Mouse (Mus musculus) midbrain, embryonic 12.5 days (tissue): ENCODE measurements around the gene Trappc2l. TPM values are rescaled to one million over a fixed set of nuclear protein-coding genes. Genes with fewer than 3 reads are reported as not detected.

Experiments used
- ATAC-seq: fragments of 200-750 bp; cut with Nextera tagmentation; 2 replicates; pipeline ENCODE4 v1.8.0; 2017; ENCODE audit warnings: low read depth, moderate TSS enrichment, moderate library complexity; ENCODE audit not compliant: low FRiP score
- H3K27ac ChIP-seq: fragments of 300-500 bp; sonication (generic); replicated peaks from 2 replicates; pipeline ENCODE4 v1.5.1; 2016; ENCODE audit warnings: mild to moderate bottlenecking
- H3K27me3 ChIP-seq: fragments of 300-500 bp; sonication (generic); 2 replicates; pipeline ENCODE4 v1.6.1; 2016; ENCODE audit warnings: mild to moderate bottlenecking
- H3K36me3 ChIP-seq: fragments of 300-500 bp; sonication (generic); 2 replicates; pipeline ENCODE4 v1.6.1; 2016
- H3K4me1 ChIP-seq: fragments of 300-500 bp; sonication (generic); 2 replicates; pipeline ENCODE4 v1.6.1; 2016
- H3K4me2 ChIP-seq: fragments of 300-500 bp; sonication (generic); replicated peaks from 2 replicates; pipeline ENCODE4 v1.6.1; 2016; ENCODE audit warnings: mild to moderate bottlenecking, moderate library complexity
- H3K4me3 ChIP-seq: fragments of 300-500 bp; sonication (generic); 2 replicates; pipeline ENCODE4 v1.5.1; 2016; ENCODE audit warnings: mild to moderate bottlenecking
- H3K9ac ChIP-seq: fragments of 300-500 bp; sonication (generic); replicated peaks from 2 replicates; pipeline ENCODE4 v1.6.1; 2016; ENCODE audit warnings: mild to moderate bottlenecking, moderate library complexity
- H3K9me3 ChIP-seq: fragments of 300-500 bp; sonication (generic); 2 replicates; pipeline ENCODE4 v1.6.1; 2016; ENCODE audit warnings: mild to moderate bottlenecking
- WGBS: fragments of 180-500 bp; shearing (Covaris S2); methylation state at CpG from one replicate; pipeline ENCODE4 v1.1.7; 2016; 5-methylcytosine and 5-hydroxymethylcytosine counted together
- polyA plus RNA-seq: library from polyadenylated mRNA; unstranded; fragments of >200 nt; fragmentation: Nextera tagmentation; extraction: Ambion mirVana; gene quantifications from 2 replicates; pipeline ENCODE4 v1.2.1, GENCODE M21; 2016

Trappc2l gene
- polyA plus RNA-seq, 1 experiment from 2014 or later, result 57.5 TPM

DNA sequence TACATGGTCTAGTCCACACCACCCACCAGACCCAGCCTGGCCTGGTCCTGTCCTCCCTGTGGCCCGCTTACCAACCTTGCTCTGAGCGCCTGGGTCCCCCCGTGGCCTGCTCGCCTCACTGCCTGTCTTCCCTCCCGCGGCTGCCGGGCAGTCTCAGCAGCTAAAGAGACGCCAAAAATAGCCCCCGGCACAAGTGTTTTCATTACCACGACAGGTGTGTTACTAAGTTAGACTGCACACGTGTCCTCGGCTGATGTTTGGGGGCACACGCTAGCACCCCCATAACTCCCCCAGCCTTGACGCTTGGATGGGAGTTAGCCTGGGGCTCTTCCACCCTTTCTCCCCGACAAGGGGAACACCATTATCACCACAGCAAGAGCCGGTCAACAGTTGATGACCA, 34.9 kb downstream of the Trappc2l start:
- Histone ChIP-seq H3K9ac (no peak overlapping the region), H3K36me3 (peaks cover 31% of the 10 kb centered on the region), H3K4me1 (peaks cover 7% of the 10 kb centered on the region), H3K4me2 (no peak overlapping the region), H3K27me3 (peaks cover 6% of the 10 kb centered on the region; the same call in 1 of the 2 replicates), H3K9me3 (no peaks in the 10 kb centered on the region), H3K4me3 (no peak overlapping the region), H3K27ac (no peak overlapping the region)
- WGBS, result 97% methylated on average over 16 of the region's 16 CpGs
- ATAC-seq, result no peak

- 71% methylated on average over 15 of the region's 15 CpGs for WGBS
- Histone ChIP-seq H3K9me3 (no peaks in the 10 kb centered on the region), H3K4me1 (peaks cover 21% of the 10 kb centered on the region), H3K36me3 (peaks cover 24% of the 10 kb centered on the region), H3K4me3 (no peak overlapping the region), H3K4me2 (no peak overlapping the region), H3K27ac (no peak overlapping the region), H3K9ac (no peak overlapping the region), H3K27me3 (peaks cover 12% of the 10 kb centered on the region; the same call in 1 of the 2 replicates)
- ATAC-seq, result no peak
These were observed 36.9 kb downstream of the Trappc2l start for GRCm38 (mm10) chr8:122648192-122648970.

GRCm38 (mm10) chr8:122651326-122651921, 40.0 kb downstream of the Trappc2l start:
- 69% methylated on average over 16 of the region's 16 CpGs for WGBS
- no peak overlapping the region for H3K9ac ChIP-seq
- peak; percentile 30; the same call in 1 of the 2 replicates for ATAC-seq

GRCm38 (mm10) chr8:122652643-122653042, 41.2 kb downstream of the Trappc2l start:
- no peak overlapping the region for H3K9ac ChIP-seq
- H3K9me3 ChIP-seq, result no peaks in the 10 kb centered on the region
- H3K27me3 ChIP-seq, result peaks cover 12% of the 10 kb centered on the region; the same call in 1 of the 2 replicates
- H3K4me3 ChIP-seq, result no peak overlapping the region
- WGBS, result 80% methylated on average over 6 of the region's 6 CpGs
- peaks cover 17% of the 10 kb centered on the region for H3K36me3 ChIP-seq
- H3K4me2 ChIP-seq, result no peak overlapping the region
- ATAC-seq, result no peak
- H3K27ac ChIP-seq, result no peak overlapping the region
- peaks cover 21% of the 10 kb centered on the region for H3K4me1 ChIP-seq

More at GRCm38 (mm10) chr8:122651326-122651921, 40.0 kb downstream of the Trappc2l start:
- H3K4me1 ChIP-seq, result peaks cover 21% of the 10 kb centered on the region
- no peak overlapping the region for H3K4me3 ChIP-seq
- peaks cover 23% of the 10 kb centered on the region for H3K36me3 ChIP-seq
- no peaks in the 10 kb centered on the region for H3K9me3 ChIP-seq
- no peak overlapping the region for H3K4me2 ChIP-seq
- H3K27ac ChIP-seq, result 0 out of 2 replicates have a peak overlapping the region, but pooled peaks have one; percentile 15
- H3K27me3 ChIP-seq, result peaks cover 12% of the 10 kb centered on the region; the same call in 1 of the 2 replicates

DNA sequence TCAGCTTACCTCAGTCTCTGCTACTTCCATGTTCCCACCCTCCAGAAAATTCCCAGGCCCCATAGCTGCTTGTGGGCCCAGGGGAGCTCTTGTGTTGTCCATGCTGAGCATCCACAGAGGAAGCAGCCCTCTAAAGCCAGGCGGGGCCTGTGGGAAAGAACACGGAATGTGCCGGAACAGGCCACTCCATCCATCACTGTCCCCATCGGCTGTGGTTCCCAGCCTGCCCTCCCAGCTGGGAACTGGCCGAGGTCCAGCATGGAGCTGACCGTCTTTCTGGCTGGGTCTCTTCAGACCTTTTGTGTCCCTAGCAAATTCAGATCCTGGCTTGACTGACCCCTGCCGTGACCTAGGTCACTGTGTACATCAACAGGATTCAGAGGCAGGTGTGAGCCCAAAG, 43.3 kb downstream of the Trappc2l start:
- WGBS, result 81% methylated on average over 7 of the region's 7 CpGs
- ATAC-seq, result no peak

GRCm38 (mm10) chr8:122656056-122656999, 44.9 kb downstream of the Trappc2l start:
- WGBS, result 89% methylated on average over 13 of the region's 13 CpGs
- Histone ChIP-seq H3K27me3 (peaks cover 5% of the 10 kb centered on the region; the same call in 1 of the 2 replicates), H3K36me3 (no peaks in the 10 kb centered on the region), H3K9me3 (no peaks in the 10 kb centered on the region), H3K4me2 (no peak overlapping the region), H3K9ac (no peak overlapping the region), H3K4me1 (peaks cover 21% of the 10 kb centered on the region), H3K4me3 (no peak overlapping the region), H3K27ac (no peak overlapping the region)
- no peak for ATAC-seq

More for the DNA sequence above, 43.3 kb downstream of the Trappc2l start:
- Histone ChIP-seq H3K36me3 (0 out of 2 replicates have a peak, but pooled peaks cover 2% of the 10 kb centered on the region), H3K27ac (no peak overlapping the region), H3K4me3 (no peak overlapping the region), H3K9ac (no peak overlapping the region), H3K4me1 (peaks cover 21% of the 10 kb centered on the region), H3K4me2 (no peak overlapping the region), H3K9me3 (no peaks in the 10 kb centered on the region), H3K27me3 (peaks cover 7% of the 10 kb centered on the region; the same call in 1 of the 2 replicates)

DNA sequence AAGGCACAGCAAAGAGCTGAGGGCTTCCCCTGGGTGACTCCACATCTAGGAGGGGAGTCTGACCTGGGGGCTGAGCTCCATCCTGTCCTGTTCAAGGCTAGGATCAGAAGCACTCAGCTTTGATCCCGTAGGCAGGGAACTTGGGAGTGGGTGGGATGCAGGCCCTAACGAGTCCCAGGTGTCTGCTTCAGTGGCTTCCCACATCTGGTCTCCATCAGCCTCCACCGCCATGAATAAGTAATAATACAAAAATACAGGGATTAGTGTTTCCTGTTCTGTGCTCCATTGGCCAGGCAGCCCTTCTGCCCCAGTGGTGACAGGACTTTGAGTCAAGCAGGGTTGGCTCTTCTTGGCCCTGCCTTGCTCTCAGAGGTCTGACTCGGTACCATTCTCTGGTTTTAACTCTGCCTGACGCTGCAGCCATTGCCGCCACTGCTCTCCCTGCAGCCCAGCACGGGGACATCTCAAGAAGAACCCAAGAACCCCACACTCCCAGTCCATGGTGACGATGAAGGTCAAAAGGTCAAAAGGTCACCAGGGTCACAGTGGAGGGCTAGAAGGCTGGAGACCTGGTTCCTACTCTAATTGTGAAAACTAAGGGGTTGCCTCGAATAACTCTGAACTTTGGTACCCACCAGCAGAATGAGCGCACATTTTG, 46.8 kb downstream of the Trappc2l start:
- no peak overlapping the region for H3K4me3 ChIP-seq
- H3K36me3 ChIP-seq, result no peaks in the 10 kb centered on the region
- H3K27ac ChIP-seq, result no peak overlapping the region
- no peak overlapping the region for H3K4me2 ChIP-seq
- peaks cover 13% of the 10 kb centered on the region for H3K4me1 ChIP-seq
- H3K9me3 ChIP-seq, result no peaks in the 10 kb centered on the region
- peaks cover under 1% of the 10 kb centered on the region; the same call in 1 of the 2 replicates for H3K27me3 ChIP-seq
- WGBS, result 71% methylated on average over 10 of the region's 10 CpGs
- no peak overlapping the region for H3K9ac ChIP-seq
- no peak for ATAC-seq

- Histone ChIP-seq H3K9ac (no peak overlapping the region), H3K9me3 (no peaks in the 10 kb centered on the region), H3K4me2 (no peak overlapping the region), H3K27me3 (no peaks in the 10 kb centered on the region), H3K27ac (no peak overlapping the region), H3K4me1 (peaks cover 17% of the 10 kb centered on the region), H3K36me3 (no peaks in the 10 kb centered on the region), H3K4me3 (no peak overlapping the region)
- WGBS, result 79% methylated on average over 9 of the region's 9 CpGs
- no peak for ATAC-seq
These were observed 47.3 kb downstream of the Trappc2l start for GRCm38 (mm10) chr8:122658807-122659160.

DNA sequence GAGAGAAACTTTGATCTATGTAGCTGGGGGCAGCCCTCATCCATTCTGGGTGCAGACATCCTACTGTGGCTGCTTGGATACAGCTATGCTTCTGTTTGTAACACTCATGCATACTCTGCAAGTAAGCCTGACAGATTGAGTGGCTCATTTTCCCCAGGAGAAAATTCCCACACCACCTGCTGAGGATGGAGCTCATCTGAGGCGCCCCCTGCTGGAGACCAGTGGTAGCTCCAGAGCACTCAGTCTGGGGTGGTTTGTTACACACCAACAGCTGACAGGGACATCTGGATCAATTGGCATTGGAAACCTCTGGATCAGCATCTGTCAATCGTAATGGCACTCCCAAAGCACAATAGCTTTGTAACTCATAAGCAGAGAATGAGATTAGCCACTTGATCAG, 48.6 kb downstream of the Trappc2l start:
- no peak overlapping the region for H3K27ac ChIP-seq
- 76% methylated on average over 2 of the region's 2 CpGs for WGBS
- H3K27me3 ChIP-seq, result no peaks in the 10 kb centered on the region
- H3K9me3 ChIP-seq, result no peaks in the 10 kb centered on the region
- no peak overlapping the region for H3K4me2 ChIP-seq
- no peak overlapping the region for H3K9ac ChIP-seq
- no peak overlapping the region for H3K4me3 ChIP-seq
- no peaks in the 10 kb centered on the region for H3K36me3 ChIP-seq
- peaks cover 21% of the 10 kb centered on the region for H3K4me1 ChIP-seq
- no peak for ATAC-seq

- H3K4me2 ChIP-seq, result no peak overlapping the region
- H3K4me3 ChIP-seq, result no peak overlapping the region
- no peaks in the 10 kb centered on the region for H3K36me3 ChIP-seq
- ATAC-seq, result no peak
- peaks cover 32% of the 10 kb centered on the region for H3K4me1 ChIP-seq
- 0 out of 2 replicates have a peak overlapping the region, but pooled peaks have one; percentile 3 for H3K27ac ChIP-seq
- H3K9me3 ChIP-seq, result no peaks in the 10 kb centered on the region
- H3K27me3 ChIP-seq, result no peaks in the 10 kb centered on the region
- 40% methylated on average over 7 of the region's 7 CpGs for WGBS
- H3K9ac ChIP-seq, result no peak overlapping the region
These were observed 49.7 kb downstream of the Trappc2l start for GRCm38 (mm10) chr8:122661138-122661537.

DNA sequence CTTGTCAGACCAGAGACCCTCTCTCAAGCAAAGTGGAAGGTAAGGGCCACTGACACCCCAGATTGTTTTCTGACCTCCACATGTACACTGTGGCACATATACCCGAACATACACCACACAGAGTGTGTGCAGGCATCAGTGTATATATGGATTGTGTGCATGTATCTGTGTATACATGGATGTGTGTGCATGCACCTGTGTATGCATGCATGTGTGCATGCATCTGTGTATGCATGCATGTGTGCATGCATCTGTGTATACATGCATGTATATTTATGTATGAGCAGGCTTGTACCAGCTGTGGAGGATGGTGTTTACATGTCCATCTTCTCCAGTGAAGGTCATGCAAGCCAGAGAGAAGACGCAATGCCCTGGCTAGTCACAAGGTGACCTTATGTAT, 50.5 kb downstream of the Trappc2l start:
- no peak for ATAC-seq
- no peaks in the 10 kb centered on the region for H3K36me3 ChIP-seq
- no peaks in the 10 kb centered on the region for H3K27me3 ChIP-seq
- no peak overlapping the region for H3K9ac ChIP-seq
- no peaks in the 10 kb centered on the region for H3K9me3 ChIP-seq
- H3K4me2 ChIP-seq, result no peak overlapping the region
- no peak overlapping the region for H3K27ac ChIP-seq
- no peak overlapping the region for H3K4me3 ChIP-seq
- peaks cover 40% of the 10 kb centered on the region for H3K4me1 ChIP-seq
- 84% methylated on average over 2 of the region's 2 CpGs for WGBS
